Mouse (Mus musculus) lung, postnatal 0 days (tissue): ENCODE data around the gene Zfp72. TPM values are rescaled to one million over a fixed set of nuclear protein-coding genes. Genes with fewer than 3 reads are reported as not detected.

ENCODE experiments used
- ATAC-seq: fragments of 200-750 bp; cut with Nextera tagmentation; 2 replicates; pipeline ENCODE4 v1.8.0; 2017; ENCODE audit warnings: moderate library complexity
- DNase-seq: peaks from one replicate; pipeline ENCODE4 v3.0.0-alpha.2; 2016; ENCODE audit warnings: low spot score
- H3K27ac ChIP-seq: fragments of 300-500 bp; sonication (generic); 2 replicates; pipeline ENCODE4 v1.5.1; 2014; ENCODE audit warnings: antibody characterized with exemption, mild to moderate bottlenecking, low read length, mixed read lengths
- H3K27me3 ChIP-seq: fragments of 300-500 bp; sonication (generic); replicated peaks from 2 replicates; pipeline ENCODE4 v1.6.1; 2014; ENCODE audit warnings: low read length, mixed read lengths; ENCODE audit not compliant: insufficient read depth
- H3K36me3 ChIP-seq: fragments of 300-500 bp; sonication (generic); 2 replicates; pipeline ENCODE4 v1.6.1; 2014; ENCODE audit warnings: low read length, mixed read lengths; ENCODE audit not compliant: insufficient read depth
- H3K4me1 ChIP-seq: fragments of 300-500 bp; sonication (generic); 2 replicates; pipeline ENCODE4 v1.6.1; 2014; ENCODE audit warnings: antibody characterized with exemption, low read depth, low read length, mixed read lengths; ENCODE audit not compliant: insufficient read depth
- H3K4me2 ChIP-seq: fragments of 300-500 bp; sonication (generic); replicated peaks from 2 replicates; pipeline ENCODE4 v1.6.1; 2014; ENCODE audit warnings: low read depth, mild to moderate bottlenecking, low read length, moderate library complexity, mixed read lengths
- H3K4me3 ChIP-seq: fragments of 300-500 bp; sonication (generic); 2 replicates; pipeline ENCODE4 v1.5.1; 2014; ENCODE audit warnings: low read depth, low read length
- H3K9ac ChIP-seq: fragments of 300-500 bp; sonication (generic); replicated peaks from 2 replicates; pipeline ENCODE4 v1.6.1; 2014; ENCODE audit warnings: low read depth, mild to moderate bottlenecking
- H3K9me3 ChIP-seq: fragments of 300-500 bp; sonication (generic); 2 replicates; pipeline ENCODE4 v1.6.1; 2016; ENCODE audit warnings: low read length, mixed read lengths
- CTCF ChIP-seq: IDR thresholded peaks from 2 replicates; pipeline ENCODE4 v1.5.1; 2016; ENCODE audit warnings: antibody characterized with exemption, mild to moderate bottlenecking
- EP300 ChIP-seq: IDR thresholded peaks from 2 replicates; pipeline ENCODE4 v1.6.1; 2016; ENCODE audit warnings: antibody characterized with exemption, mild to moderate bottlenecking, control low read depth
- WGBS: fragments of 180-500 bp; shearing (Covaris S2); extraction: QIAGEN DNeasy Blood & Tissue Kit; methylation state at CpG from one replicate; pipeline ENCODE4 v1.1.7; 2014; 5-methylcytosine and 5-hydroxymethylcytosine counted together
- polyA plus RNA-seq: library from polyadenylated mRNA; unstranded; fragments of >200 nt; fragmentation: Nextera tagmentation; extraction: Ambion mirVana; gene quantifications from 2 replicates; pipeline ENCODE4 v1.2.1, GENCODE M21; 2015

Gene Zfp72
- polyA plus RNA-seq, result 3.0 and 3.1 TPM in 2 replicates

DNA sequence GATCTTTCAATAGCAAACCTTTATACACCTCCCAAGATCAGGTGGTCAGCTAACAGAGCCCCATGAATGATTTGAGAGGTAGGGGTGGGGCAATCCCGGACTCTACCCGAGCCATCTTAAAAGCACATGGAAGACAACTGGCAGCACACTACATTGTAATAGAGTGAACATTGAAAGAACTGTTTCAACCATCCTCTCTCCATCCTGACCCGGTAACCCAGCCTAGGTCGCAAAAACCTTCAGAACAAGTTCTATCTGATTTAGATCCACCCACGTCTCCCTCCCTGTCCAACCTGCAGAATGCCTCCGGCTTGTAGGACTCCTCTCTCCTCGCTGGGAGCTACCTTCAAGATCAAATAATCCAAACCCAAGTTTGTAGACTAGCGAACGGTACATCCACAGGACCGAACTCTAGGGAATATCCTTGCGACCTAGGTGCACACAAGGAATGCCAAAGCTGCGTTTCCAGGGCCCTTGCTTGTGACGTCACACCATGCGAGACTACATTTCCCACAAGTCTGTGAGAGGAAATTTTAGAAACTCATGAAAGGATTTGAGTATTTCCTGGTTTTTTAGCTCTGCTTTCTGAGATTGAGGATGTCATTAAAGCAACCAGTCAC lies at the start of gene Zfp72:
TSS of gene Zfp72 (minus strand) at position 466 of the 620 bp plus-strand sequence.
- Histone ChIP-seq H3K36me3 (no peaks in the 10 kb centered on the region), H3K4me3 (peak within 1 kb of the TSS; percentile 68), H3K9me3 (no peaks in the 10 kb centered on the region), H3K27ac (no peak within 1 kb of the TSS), H3K4me1 (no peaks in the 10 kb centered on the region; the same call in 1 of the 2 replicates), H3K9ac (peak within 1 kb of the TSS; percentile 50), H3K27me3 (no peaks in the 10 kb centered on the region), H3K4me2 (peak within 1 kb of the TSS; percentile 53)
- ATAC-seq, result peak; percentile 90
- WGBS, result 1% methylated on average over 14 of the region's 14 CpGs
- DNase-seq, result peak; percentile 90
- TF ChIP-seq EP300, result peak; percentile 11; the same call in 1 of the 2 replicates
- no peak for TF ChIP-seq CTCF

DNA sequence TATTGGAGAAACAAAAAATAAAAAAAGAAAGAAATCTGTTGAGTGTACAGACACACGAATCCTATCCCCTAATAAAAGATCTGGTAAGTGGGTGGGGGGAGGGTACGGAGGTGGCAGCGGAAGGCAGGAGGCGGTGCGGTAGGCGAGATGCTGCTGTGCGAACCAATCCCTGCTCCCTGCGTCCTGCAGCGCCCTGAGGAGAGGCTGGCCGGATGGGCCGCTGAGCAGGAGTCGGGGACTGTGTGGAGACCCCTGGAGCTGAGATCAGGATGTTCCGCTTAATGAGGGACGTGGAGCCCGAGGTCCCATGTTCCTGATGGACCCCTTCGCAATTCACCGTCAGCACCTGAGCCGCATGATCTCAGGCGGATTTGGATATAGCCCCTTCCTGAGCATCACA lies 49.3 kb upstream of the Zfp72 start:
- WGBS, result 30% methylated on average over 19 of the region's 19 CpGs
- DNase-seq (no peak), ATAC-seq (no peak)
- Histone ChIP-seq H3K27ac (no peak overlapping the region), H3K9me3 (peaks cover 9% of the 10 kb centered on the region), H3K9ac (no peak overlapping the region), H3K27me3 (no peaks in the 10 kb centered on the region), H3K36me3 (no peaks in the 10 kb centered on the region), H3K4me1 (no peaks in the 10 kb centered on the region), H3K4me2 (no peak overlapping the region), H3K4me3 (no peak overlapping the region)
- TF ChIP-seq CTCF, result no peak

DNA sequence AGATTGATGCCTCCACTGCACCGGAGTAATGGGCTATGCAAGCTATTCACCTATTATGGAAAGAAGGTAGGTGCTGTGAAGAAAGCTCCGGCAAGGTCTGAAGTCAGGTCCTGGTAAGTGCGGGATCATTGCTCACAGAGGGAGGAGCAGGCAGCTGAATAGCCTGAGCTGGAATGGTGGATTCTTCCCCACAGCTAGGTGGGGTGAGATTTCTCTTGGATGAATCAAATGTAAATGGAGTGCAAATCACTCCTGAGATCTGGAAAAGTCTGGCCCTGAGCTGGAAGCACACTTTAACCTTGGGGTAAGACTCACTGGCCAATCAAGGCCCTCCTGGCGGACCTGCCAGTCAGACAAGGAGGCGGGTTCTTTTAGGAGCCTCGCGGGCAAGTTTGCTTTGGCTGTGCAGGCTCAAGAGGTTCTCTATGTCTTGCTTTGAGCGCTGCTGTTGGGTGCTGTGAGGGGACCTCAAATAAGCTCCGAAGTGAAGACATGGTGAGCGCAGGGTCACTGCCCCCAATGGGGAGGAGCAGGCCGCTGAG lies 8.7 kb upstream of the Zfp72 start, which contains the start of gene Ftl1-ps1:
TSS of gene Ftl1-ps1 (plus strand) at position 397 of the 542 bp plus-strand sequence.
- TF ChIP-seq EP300 (no peak), CTCF (no peak)
- WGBS, result 11% methylated on average over 11 of the region's 11 CpGs
- Histone ChIP-seq H3K9me3 (no peaks in the 10 kb centered on the region), H3K9ac (no peak within 1 kb of the TSS), H3K36me3 (no peaks in the 10 kb centered on the region), H3K4me3 (no peak within 1 kb of the TSS), H3K27ac (no peak within 1 kb of the TSS), H3K4me2 (no peak within 1 kb of the TSS), H3K4me1 (no peaks in the 10 kb centered on the region), H3K27me3 (no peaks in the 10 kb centered on the region)
- ATAC-seq, result peak; percentile 33; the same call in 1 of the 2 replicates
- peak; percentile 6 for DNase-seq

DNA sequence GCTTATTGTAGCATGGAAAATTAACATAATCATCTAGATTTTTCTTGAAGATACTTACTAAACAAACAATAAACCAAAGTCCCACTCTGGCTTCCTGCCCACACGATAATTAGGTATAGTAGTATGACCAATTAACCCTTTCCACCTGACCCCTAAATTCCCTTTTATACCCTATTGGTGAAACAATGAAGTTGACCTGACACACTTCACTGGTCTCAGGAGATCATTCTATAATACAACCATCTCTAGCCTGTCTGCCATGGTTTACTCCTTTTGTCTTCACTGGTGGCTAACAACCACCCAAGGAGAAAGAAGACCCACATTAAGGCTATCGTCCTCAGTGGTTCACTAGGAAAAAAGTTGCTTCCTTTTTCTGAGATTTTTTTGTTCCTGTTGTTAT lies 520 bp upstream of the Zfp72 start:
- 57% methylated on average over 2 of the region's 2 CpGs for WGBS
- TF ChIP-seq EP300 (no peak), CTCF (no peak)
- ATAC-seq, result no peak
- Histone ChIP-seq H3K9me3 (no peaks in the 10 kb centered on the region), H3K4me1 (no peaks in the 10 kb centered on the region; the same call in 1 of the 2 replicates), H3K4me2 (no peak overlapping the region), H3K27me3 (no peaks in the 10 kb centered on the region), H3K4me3 (no peak overlapping the region), H3K27ac (no peak overlapping the region), H3K36me3 (no peaks in the 10 kb centered on the region), H3K9ac (no peak overlapping the region)
- no peak for DNase-seq

DNA sequence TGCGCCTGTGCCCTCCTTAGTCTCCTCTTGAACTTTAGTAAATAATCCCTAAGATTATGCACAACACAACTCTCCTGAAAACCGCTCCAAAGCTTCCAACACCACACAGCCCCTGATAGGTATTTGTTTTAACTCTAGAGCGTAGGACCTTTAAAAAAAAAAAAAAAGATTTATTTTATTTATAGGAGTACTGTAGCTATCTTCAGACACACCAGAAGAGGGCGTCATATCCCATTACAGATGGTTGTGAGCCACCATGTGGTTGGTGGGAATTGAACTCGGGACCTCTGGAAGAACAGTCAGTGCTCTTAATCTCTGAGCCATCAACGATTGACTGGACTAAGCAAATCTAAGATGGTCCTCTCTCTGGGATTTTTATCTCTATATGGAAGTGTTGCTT lies 906 bp downstream of the Zfp72 start:
- Histone ChIP-seq H3K36me3 (no peaks in the 10 kb centered on the region), H3K27ac (no peak overlapping the region), H3K9me3 (no peaks in the 10 kb centered on the region), H3K4me1 (no peaks in the 10 kb centered on the region; the same call in 1 of the 2 replicates), H3K4me3 (peak overlapping the region; percentile 68; the same call in 1 of the 2 replicates), H3K4me2 (peak overlapping the region; percentile 53), H3K9ac (no peak overlapping the region), H3K27me3 (no peaks in the 10 kb centered on the region)
- DNase-seq, result no peak
- no peak for ATAC-seq
- WGBS, result 58% methylated on average over 6 of the region's 6 CpGs
- TF ChIP-seq CTCF (peak; percentile 30; the same call in 1 of the 2 replicates), EP300 (no peak)

DNA sequence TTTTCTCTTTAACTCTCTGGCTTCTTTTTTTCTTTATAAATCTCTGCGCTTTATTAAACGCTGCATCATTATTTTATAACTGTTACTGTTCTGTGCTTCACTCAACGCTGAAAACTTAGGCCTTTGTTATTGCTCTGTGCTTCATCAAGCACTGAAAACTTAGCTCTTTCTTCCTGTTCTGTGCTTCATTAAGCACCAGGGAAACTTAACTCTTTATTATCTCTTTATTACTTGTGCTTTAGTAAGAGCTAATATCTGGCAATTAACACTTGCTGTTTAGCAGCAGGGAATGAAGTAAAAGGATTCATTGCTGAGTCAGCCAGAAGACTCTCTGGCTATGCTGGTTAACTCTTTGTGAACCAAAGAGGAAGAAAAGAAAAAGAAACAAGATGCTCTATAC lies 8.3 kb downstream of the Zfp72 start:
- Histone ChIP-seq H3K9me3 (no peaks in the 10 kb centered on the region), H3K27me3 (no peaks in the 10 kb centered on the region), H3K36me3 (no peaks in the 10 kb centered on the region), H3K4me2 (no peak overlapping the region), H3K9ac (no peak overlapping the region), H3K4me3 (no peak overlapping the region), H3K27ac (no peak overlapping the region), H3K4me1 (no peaks in the 10 kb centered on the region)
- TF ChIP-seq CTCF (no peak), EP300 (no peak)
- no peak for ATAC-seq
- DNase-seq, result no peak
- WGBS, result 62% methylated on average over 3 of the region's 3 CpGs
